Mouse (Mus musculus) liver, adult 2 months (tissue): ENCODE measurements around the gene Slc26a10. TPM values are rescaled to one million over a fixed set of nuclear protein-coding genes. Genes with fewer than 3 reads are reported as not detected.

Experiments used
- DNase-seq: peaks from one replicate; pipeline ENCODE4 v3.0.0-alpha.2; 2011; ENCODE audit warnings: low read depth, low spot score; ENCODE audit errors: extremely low read depth
- H3K27ac ChIP-seq: fragments of 200-500 bp; replicated peaks from 2 replicates; pipeline ENCODE4 v1.5.1; 2012; ENCODE audit warnings: low read depth, mild to moderate bottlenecking, control low read depth, inconsistent platforms, low read length; ENCODE audit not compliant: insufficient read depth
- H3K27me3 ChIP-seq: fragments of 200-500 bp; 2 replicates; pipeline ENCODE4 v1.6.1; 2012; ENCODE audit warnings: mild to moderate bottlenecking, moderate library complexity, low read length, inconsistent platforms; ENCODE audit not compliant: control insufficient read depth, insufficient read depth
- H3K36me3 ChIP-seq: fragments of 200-500 bp; 2 replicates; pipeline ENCODE4 v1.6.1; 2012; ENCODE audit warnings: low read length, inconsistent platforms; ENCODE audit not compliant: control insufficient read depth, insufficient read depth
- H3K4me1 ChIP-seq: fragments of 200-500 bp; 2 replicates; pipeline ENCODE4 v1.6.1; 2011; ENCODE audit warnings: low read length; ENCODE audit not compliant: control insufficient read depth, insufficient read depth
- H3K4me3 ChIP-seq: fragments of 200-500 bp; 2 replicates; pipeline ENCODE4 v1.5.1; 2011; ENCODE audit warnings: low read depth, mild to moderate bottlenecking, control low read depth, low read length, moderate library complexity; ENCODE audit not compliant: insufficient read depth
- H3K79me2 ChIP-seq: fragments of 200-500 bp; 2 replicates; pipeline ENCODE4 v1.6.1; 2012; ENCODE audit warnings: inconsistent platforms, mild to moderate bottlenecking, low read length, moderate library complexity; ENCODE audit not compliant: control insufficient read depth, insufficient read depth
- H3K9ac ChIP-seq: fragments of 200-500 bp; 2 replicates; pipeline ENCODE4 v1.6.1; 2012; ENCODE audit warnings: low read depth, mild to moderate bottlenecking, control low read depth, inconsistent platforms, low read length
- CTCF ChIP-seq: fragments of 200-500 bp; IDR thresholded peaks from 2 replicates; pipeline ENCODE4 v1.5.1; 2011; ENCODE audit warnings: low read depth, low read length, control low read depth
- POLR2A ChIP-seq: fragments of 200-500 bp; IDR thresholded peaks from 2 replicates; pipeline ENCODE4 v1.6.1; 2011; ENCODE audit warnings: low read length, control low read depth; ENCODE audit not compliant: insufficient read depth; ENCODE audit errors: extremely low read depth
- WGBS: fragments of 180-500 bp; shearing (Covaris S2); methylation state at CpG from one replicate; pipeline ENCODE4 v1.1.7; 2018; 5-methylcytosine and 5-hydroxymethylcytosine counted together
- polyA plus RNA-seq: library from polyadenylated mRNA; depleted of rRNA; stranded (reverse); fragments of >200 nt; gene quantifications from 2 replicates; pipeline ENCODE4 v1.2.3, GENCODE M21; 2012; rRNA removed
- total RNA-seq: library from RNA; depleted of rRNA; stranded (reverse); fragments of >200 nt; gene quantifications from 2 replicates; pipeline ENCODE4 v1.2.3, GENCODE M21; 2014; rRNA removed

The Slc26a10 gene
- total RNA-seq (1.3 and 3.1 TPM in 2 replicates), polyA plus RNA-seq (4.1 and 5.8 TPM in 2 replicates)

- Histone ChIP-seq H3K27ac (peak within 1 kb of the TSS; percentile 42), H3K4me3 (peak within 1 kb of the TSS; percentile 50), H3K9ac (no peak within 1 kb of the TSS; the same call in 1 of the 2 replicates), H3K36me3 (no peaks in the 10 kb centered on the region), H3K27me3 (peaks cover 12% of the 10 kb centered on the region; the same call in 1 of the 2 replicates), H3K79me2 (no peaks in the 10 kb centered on the region), H3K4me1 (no peaks in the 10 kb centered on the region; the same call in 1 of the 2 replicates)
- WGBS, result 7% methylated on average over 34 of the region's 34 CpGs
- no peak for DNase-seq
- TF ChIP-seq POLR2A (no peak), CTCF (no peak)
These were observed at the start of gene Slc26a10 for GRCm38 (mm10) chr10:127179871-127180694. Slc26a10 (minus strand) TSS chr10:127180645.

- WGBS, result 21% methylated on average over 4 of the region's 4 CpGs
These were observed 48.5 kb upstream of the Slc26a10 start for GRCm38 (mm10) chr10:127228897-127229296.

GRCm38 (mm10) chr10:127227163-127227562 is 46.7 kb upstream of the Slc26a10 start:
- no peak overlapping the region for H3K9ac ChIP-seq
- H3K4me1 ChIP-seq, result no peaks in the 10 kb centered on the region
- no peak for TF ChIP-seq POLR2A
- no peak for TF ChIP-seq CTCF
- no peaks in the 10 kb centered on the region for H3K27me3 ChIP-seq
- no peaks in the 10 kb centered on the region for H3K36me3 ChIP-seq
- no peak overlapping the region for H3K4me3 ChIP-seq
- no peak for DNase-seq
- H3K27ac ChIP-seq, result no peak overlapping the region
- H3K79me2 ChIP-seq, result no peaks in the 10 kb centered on the region
- 83% methylated on average over 8 of the region's 8 CpGs for WGBS

More at GRCm38 (mm10) chr10:127228897-127229296, 48.5 kb upstream of the Slc26a10 start:
- H3K27ac ChIP-seq, result no peak overlapping the region
- H3K27me3 ChIP-seq, result no peaks in the 10 kb centered on the region
- H3K4me3 ChIP-seq, result no peak overlapping the region
- no peak overlapping the region for H3K9ac ChIP-seq
- no peaks in the 10 kb centered on the region for H3K36me3 ChIP-seq
- H3K79me2 ChIP-seq, result no peaks in the 10 kb centered on the region
- H3K4me1 ChIP-seq, result no peaks in the 10 kb centered on the region
- DNase-seq, result peak; percentile 57
- TF ChIP-seq CTCF (peak; percentile 29; the same call in 1 of the 2 replicates), POLR2A (no peak)

- WGBS, result 72% methylated on average over 8 of the region's 8 CpGs
- TF ChIP-seq CTCF (peak; percentile 46; the same call in 1 of the 2 replicates), POLR2A (no peak)
- Histone ChIP-seq H3K4me1 (no peaks in the 10 kb centered on the region), H3K27ac (no peak overlapping the region), H3K36me3 (no peaks in the 10 kb centered on the region), H3K4me3 (no peak overlapping the region), H3K79me2 (no peaks in the 10 kb centered on the region), H3K9ac (no peak overlapping the region), H3K27me3 (no peaks in the 10 kb centered on the region)
- DNase-seq, result no peak
These were observed 46.0 kb upstream of the Slc26a10 start for GRCm38 (mm10) chr10:127226318-127226895.

GRCm38 (mm10) chr10:127225732-127226131 is 45.3 kb upstream of the Slc26a10 start:
- no peaks in the 10 kb centered on the region for H3K4me1 ChIP-seq
- H3K27ac ChIP-seq, result no peak overlapping the region
- H3K36me3 ChIP-seq, result no peaks in the 10 kb centered on the region
- TF ChIP-seq POLR2A (no peak), CTCF (no peak)
- H3K9ac ChIP-seq, result no peak overlapping the region
- H3K79me2 ChIP-seq, result no peaks in the 10 kb centered on the region
- H3K27me3 ChIP-seq, result no peaks in the 10 kb centered on the region
- DNase-seq, result no peak
- H3K4me3 ChIP-seq, result no peak overlapping the region
- WGBS, result 63% methylated on average over 10 of the region's 10 CpGs
